Mouse (Mus musculus) neural tube, embryonic 13.5 days (tissue): ENCODE measurements around the gene Gm49425. TPM values are rescaled to one million over a fixed set of nuclear protein-coding genes. Genes with fewer than 3 reads are reported as not detected.
"Not testable (repeated sequence)": the region's sequence is repeated elsewhere in the genome, so short reads cannot be mapped to it uniquely, and the experiment has no call there.

Experiments used
- ATAC-seq: fragments of 200-750 bp; cut with Nextera tagmentation; 2 replicates; pipeline ENCODE4 v1.8.0; 2017; ENCODE audit warnings: low read depth, mild to moderate bottlenecking, moderate TSS enrichment, moderate library complexity
- H3K27ac ChIP-seq: fragments of 300-500 bp; sonication (generic); replicated peaks from 2 replicates; pipeline ENCODE4 v1.5.1; 2015; ENCODE audit warnings: moderate library complexity, mild to moderate bottlenecking, inconsistent platforms
- H3K27me3 ChIP-seq: fragments of 300-500 bp; sonication (generic); 2 replicates; pipeline ENCODE4 v1.6.1; 2015; ENCODE audit warnings: mild to moderate bottlenecking, inconsistent platforms
- H3K36me3 ChIP-seq: fragments of 300-500 bp; sonication (generic); 2 replicates; pipeline ENCODE4 v1.6.1; 2015; ENCODE audit warnings: mild to moderate bottlenecking, inconsistent platforms
- H3K4me1 ChIP-seq: fragments of 300-500 bp; sonication (generic); replicated peaks from 2 replicates; pipeline ENCODE4 v1.6.1; 2015; ENCODE audit warnings: inconsistent platforms
- H3K4me2 ChIP-seq: fragments of 300-500 bp; sonication (generic); 2 replicates; pipeline ENCODE4 v1.6.1; 2015; ENCODE audit warnings: inconsistent platforms, mild to moderate bottlenecking, moderate library complexity
- H3K4me3 ChIP-seq: fragments of 300-500 bp; sonication (generic); 2 replicates; pipeline ENCODE4 v1.5.1; 2015; ENCODE audit warnings: mild to moderate bottlenecking, inconsistent platforms
- H3K9ac ChIP-seq: fragments of 300-500 bp; sonication (generic); 2 replicates; pipeline ENCODE4 v1.6.1; 2015; ENCODE audit warnings: moderate library complexity, mild to moderate bottlenecking, inconsistent platforms
- H3K9me3 ChIP-seq: fragments of 300-500 bp; sonication (generic); 2 replicates; pipeline ENCODE4 v1.6.1; 2016; ENCODE audit warnings: inconsistent platforms
- WGBS: fragments of 180-500 bp; shearing (Covaris S2); methylation state at CpG from one replicate; pipeline ENCODE4 v1.1.7; 2015; 5-methylcytosine and 5-hydroxymethylcytosine counted together
- polyA plus RNA-seq: library from polyadenylated mRNA; unstranded; fragments of >200 nt; fragmentation: Nextera tagmentation; extraction: Ambion mirVana; gene quantifications from 2 replicates; pipeline ENCODE4 v1.2.1, GENCODE M21; 2015

Gene Gm49425
- polyA plus RNA-seq: not detected in 2 replicates

GRCm38 (mm10) chr15:101517161-101517560 is at the start of gene Gm49425:
Gene Gm49425 (minus strand): TSS chr15:101517261.
- not testable (repeated sequence) for H3K27ac ChIP-seq, H3K9me3 ChIP-seq, H3K9ac ChIP-seq, ATAC-seq, H3K4me1 ChIP-seq, H3K4me2 ChIP-seq, H3K36me3 ChIP-seq, H3K4me3 ChIP-seq, H3K27me3 ChIP-seq
- 76% methylated on average over 2 of the region's 2 CpGs for WGBS

- WGBS: 79% methylated on average over 5 of the region's 5 CpGs
- Histone ChIP-seq H3K27me3 (no peaks in the 10 kb centered on the region), H3K4me3 (no peak within 1 kb of the TSS), H3K9ac (no peak within 1 kb of the TSS), H3K4me1 (peaks cover 8% of the 10 kb centered on the region), H3K36me3 (no peaks in the 10 kb centered on the region), H3K9me3 (no peaks in the 10 kb centered on the region), H3K27ac (no peak within 1 kb of the TSS), H3K4me2 (no peak within 1 kb of the TSS)
- no peak for ATAC-seq
Observed at GRCm38 (mm10) chr15:101562850-101563249, 45.8 kb upstream of the Gm49425 start, which contains the start of gene Krt90. Gene Krt90 (minus strand): TSS chr15:101562950.

GRCm38 (mm10) chr15:101558034-101558646 is 41.1 kb upstream of the Gm49425 start:
- Histone ChIP-seq H3K27ac (no peak overlapping the region), H3K4me1 (peaks cover 13% of the 10 kb centered on the region), H3K4me2 (no peak overlapping the region), H3K9ac (no peak overlapping the region), H3K9me3 (no peaks in the 10 kb centered on the region), H3K36me3 (no peaks in the 10 kb centered on the region), H3K4me3 (no peak overlapping the region), H3K27me3 (no peaks in the 10 kb centered on the region; the same call in 1 of the 2 replicates)
- no peak for ATAC-seq
- 2% methylated on average over 7 of the region's 7 CpGs for WGBS

DNA sequence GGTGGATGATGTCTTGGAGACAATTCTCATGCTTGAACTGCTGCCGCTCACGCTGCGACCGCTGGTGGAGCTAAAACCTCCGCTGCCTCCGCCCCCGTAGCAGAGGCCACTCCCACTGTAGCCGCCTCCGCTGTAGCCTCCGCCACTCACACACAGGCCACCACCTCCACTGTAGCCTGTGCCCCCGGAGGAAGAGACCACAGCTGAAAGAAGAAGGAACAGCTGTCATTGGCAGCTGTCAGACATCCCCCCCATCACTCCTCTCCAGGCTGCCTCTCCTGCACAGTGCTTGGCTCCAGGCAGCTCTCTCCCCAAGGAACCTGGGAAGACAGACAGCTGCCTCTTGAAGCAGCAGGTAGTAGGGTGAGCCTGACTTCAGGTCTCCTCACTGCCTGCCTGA is 36.1 kb upstream of the Gm49425 start:
- H3K4me3 ChIP-seq: no peak overlapping the region
- under 1% methylated on average over 11 of the region's 11 CpGs for WGBS
- peak; percentile 77; the same call in 1 of the 2 replicates for ATAC-seq

DNA sequence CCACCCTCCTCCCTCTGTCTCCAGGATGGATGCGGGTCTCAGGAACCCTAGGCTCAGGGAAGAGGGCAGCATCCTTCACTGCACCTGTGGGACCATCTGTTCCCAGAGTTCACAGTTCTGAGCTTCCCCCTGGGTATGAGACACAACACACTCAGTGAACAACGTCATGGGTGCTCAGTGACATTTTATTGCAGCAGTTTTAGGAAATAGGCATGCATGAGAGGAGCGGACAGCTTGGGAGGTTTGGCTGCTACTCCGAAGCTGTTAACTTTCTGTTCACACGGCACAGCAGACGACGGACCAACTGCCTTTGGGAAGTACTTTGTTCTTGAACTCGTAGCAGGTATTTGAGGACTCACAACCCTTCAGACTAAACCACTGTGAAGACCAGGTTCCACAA is 35.1 kb upstream of the Gm49425 start:
- peaks cover 12% of the 10 kb centered on the region for H3K27me3 ChIP-seq
- no peak overlapping the region for H3K4me3 ChIP-seq
- no peaks in the 10 kb centered on the region for H3K36me3 ChIP-seq
- no peak overlapping the region for H3K4me2 ChIP-seq
- peaks cover 10% of the 10 kb centered on the region for H3K4me1 ChIP-seq
- no peak overlapping the region for H3K27ac ChIP-seq
- 72% methylated on average over 8 of the region's 8 CpGs for WGBS
- H3K9me3 ChIP-seq: no peaks in the 10 kb centered on the region
- ATAC-seq: no peak
- no peak overlapping the region for H3K9ac ChIP-seq

More for the DNA sequence above, 36.1 kb upstream of the Gm49425 start:
- no peak overlapping the region for H3K27ac ChIP-seq
- no peaks in the 10 kb centered on the region for H3K36me3 ChIP-seq
- peak overlapping the region; percentile 44 for H3K4me2 ChIP-seq
- no peak overlapping the region for H3K9ac ChIP-seq
- peaks cover 12% of the 10 kb centered on the region for H3K27me3 ChIP-seq
- no peaks in the 10 kb centered on the region for H3K9me3 ChIP-seq
- peaks cover 16% of the 10 kb centered on the region for H3K4me1 ChIP-seq

- WGBS: 60% methylated on average over 7 of the region's 7 CpGs
Observed at GRCm38 (mm10) chr15:101550567-101550966, 33.5 kb upstream of the Gm49425 start, which contains the start of gene Krt82. Gene Krt82 (minus strand): TSS chr15:101550667.

GRCm38 (mm10) chr15:101544478-101544877 is 27.4 kb upstream of the Gm49425 start:
- Histone ChIP-seq H3K9ac (no peak overlapping the region), H3K4me1 (no peaks in the 10 kb centered on the region), H3K4me2 (no peak overlapping the region), H3K9me3 (no peaks in the 10 kb centered on the region), H3K36me3 (no peaks in the 10 kb centered on the region), H3K27me3 (no peaks in the 10 kb centered on the region), H3K4me3 (no peak overlapping the region), H3K27ac (no peak overlapping the region)
- 58% methylated on average over 3 of the region's 3 CpGs for WGBS
- ATAC-seq: no peak

More at GRCm38 (mm10) chr15:101550567-101550966, 33.5 kb upstream of the Gm49425 start, which contains the start of gene Krt82:
- Histone ChIP-seq H3K4me3 (no peak within 1 kb of the TSS), H3K4me2 (no peak within 1 kb of the TSS), H3K27ac (no peak within 1 kb of the TSS), H3K9ac (no peak within 1 kb of the TSS), H3K4me1 (peaks cover 10% of the 10 kb centered on the region), H3K36me3 (no peaks in the 10 kb centered on the region), H3K27me3 (peaks cover 12% of the 10 kb centered on the region), H3K9me3 (no peaks in the 10 kb centered on the region)
- no peak for ATAC-seq

GRCm38 (mm10) chr15:101542543-101542942 is 25.5 kb upstream of the Gm49425 start:
- no peaks in the 10 kb centered on the region for H3K27me3 ChIP-seq
- no peak overlapping the region for H3K4me3 ChIP-seq
- ATAC-seq: no peak
- no peaks in the 10 kb centered on the region for H3K4me1 ChIP-seq
- no peak overlapping the region for H3K4me2 ChIP-seq
- no peaks in the 10 kb centered on the region for H3K36me3 ChIP-seq
- no peaks in the 10 kb centered on the region for H3K9me3 ChIP-seq
- H3K27ac ChIP-seq: no peak overlapping the region
- no peak overlapping the region for H3K9ac ChIP-seq
- WGBS: 60% methylated on average over 9 of the region's 9 CpGs

- WGBS: 55% methylated on average over 4 of the region's 4 CpGs
- no peaks in the 10 kb centered on the region for H3K9me3 ChIP-seq
- no peak overlapping the region for H3K4me3 ChIP-seq
- peaks cover 8% of the 10 kb centered on the region for H3K4me1 ChIP-seq
- no peak overlapping the region for H3K27ac ChIP-seq
- no peak overlapping the region for H3K4me2 ChIP-seq
- H3K27me3 ChIP-seq: no peaks in the 10 kb centered on the region
- no peak for ATAC-seq
- H3K36me3 ChIP-seq: no peaks in the 10 kb centered on the region
- H3K9ac ChIP-seq: no peak overlapping the region
Observed at GRCm38 (mm10) chr15:101538580-101538900, 21.5 kb upstream of the Gm49425 start.

GRCm38 (mm10) chr15:101537864-101538579 is 21.0 kb upstream of the Gm49425 start:
- Histone ChIP-seq H3K9ac (no peak overlapping the region), H3K4me2 (no peak overlapping the region), H3K27me3 (no peaks in the 10 kb centered on the region), H3K4me3 (no peak overlapping the region), H3K27ac (no peak overlapping the region), H3K4me1 (peaks cover 8% of the 10 kb centered on the region), H3K9me3 (no peaks in the 10 kb centered on the region), H3K36me3 (no peaks in the 10 kb centered on the region)
- 39% methylated on average over 7 of the region's 7 CpGs for WGBS
- no peak for ATAC-seq

DNA sequence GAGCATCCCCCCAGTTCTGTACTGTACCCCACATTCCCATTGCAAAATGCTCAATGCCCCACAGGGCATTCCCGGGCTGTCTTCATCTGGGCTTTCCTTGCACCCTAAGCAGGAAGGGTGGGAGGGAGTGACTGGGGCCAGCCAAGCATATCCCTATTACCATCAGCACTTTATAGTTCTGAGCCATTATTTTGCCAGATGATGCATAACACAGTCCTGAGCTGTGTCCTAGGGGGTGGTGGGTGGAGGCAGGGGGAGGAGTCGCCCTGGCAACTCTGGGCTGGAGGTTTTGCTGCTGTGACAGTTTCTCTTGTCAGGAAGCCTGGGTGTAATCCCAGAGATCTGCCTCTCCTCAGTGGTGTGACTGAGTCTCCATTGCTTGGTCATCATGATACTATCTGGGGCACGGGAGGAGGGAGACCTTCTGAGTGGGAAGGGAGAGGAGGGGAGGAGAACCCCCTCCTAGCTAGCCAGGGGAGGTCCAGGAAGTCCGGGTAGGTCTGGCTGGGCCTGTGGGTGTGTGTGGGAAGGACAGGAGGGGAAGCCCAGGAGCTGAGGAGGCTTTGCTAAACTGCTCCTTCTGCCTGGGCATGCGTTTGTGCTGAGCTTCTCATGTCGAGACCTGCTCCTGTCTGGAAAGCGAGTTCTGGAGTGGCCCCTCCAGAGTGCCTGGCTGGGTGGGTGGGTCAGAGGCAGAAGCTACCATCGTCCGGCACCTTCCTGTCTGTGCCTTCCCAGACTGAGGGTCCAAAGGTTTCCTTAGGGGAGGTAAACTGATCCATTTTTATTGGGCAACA is 19.2 kb upstream of the Gm49425 start:
- 67% methylated on average over 9 of the region's 9 CpGs for WGBS
- H3K9ac ChIP-seq: no peak overlapping the region
- no peaks in the 10 kb centered on the region for H3K36me3 ChIP-seq
- H3K4me3 ChIP-seq: no peak overlapping the region
- peaks cover 8% of the 10 kb centered on the region for H3K4me1 ChIP-seq
- H3K4me2 ChIP-seq: no peak overlapping the region
- H3K27ac ChIP-seq: no peak overlapping the region
- no peaks in the 10 kb centered on the region for H3K27me3 ChIP-seq
- H3K9me3 ChIP-seq: no peaks in the 10 kb centered on the region
- ATAC-seq: peak; percentile 53; the same call in 1 of the 2 replicates

DNA sequence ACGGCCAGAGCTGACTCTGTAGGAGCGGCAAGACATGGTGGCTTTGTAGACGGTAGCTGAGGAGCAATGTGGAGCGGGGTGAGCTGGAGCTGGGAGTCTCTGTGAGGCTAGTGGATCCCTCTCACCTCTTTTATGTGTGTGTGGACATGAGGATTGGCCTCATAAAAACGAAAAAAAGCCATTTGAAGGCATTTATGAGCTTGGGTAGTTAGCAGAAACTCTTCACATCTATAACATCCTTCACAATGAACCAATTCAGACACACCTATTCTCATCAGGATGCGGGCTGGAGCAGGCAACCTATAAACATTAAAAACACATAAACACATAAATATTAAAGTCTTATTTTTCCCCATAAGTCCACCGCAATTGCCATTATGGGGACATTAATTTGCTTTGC is 15.7 kb upstream of the Gm49425 start, which contains the start of gene Krt84:
Krt84 (minus strand) TSS at position 101 of the 400 bp plus-strand sequence.
- Histone ChIP-seq H3K4me1 (peaks cover 8% of the 10 kb centered on the region), H3K27ac (no peak within 1 kb of the TSS), H3K9me3 (no peaks in the 10 kb centered on the region), H3K4me2 (no peak within 1 kb of the TSS), H3K36me3 (no peaks in the 10 kb centered on the region), H3K27me3 (no peaks in the 10 kb centered on the region), H3K4me3 (no peak within 1 kb of the TSS), H3K9ac (no peak within 1 kb of the TSS)
- 75% methylated on average over 7 of the region's 7 CpGs for WGBS
- ATAC-seq: no peak
